Mouse (Mus musculus): Measurements from ENCODE around the gene Cfap36.

- TF ChIP-seq CTCF (IDR thresholded peaks at IDR 0.05; ENCODE audit: low read depth, low read length) (no peak), POLR2AphosphoS5 (IDR thresholded peaks at IDR 0.05; ENCODE audit: insufficient replicate concordance, low read depth, low read length) (no peak), TAL1 (conservative IDR thresholded peaks at IDR 0.05; ENCODE audit: low read depth, low read length) (no peak)
Observed at GRCm38 (mm10) chr11:29233569-29233968, 13.6 kb downstream of the Cfap36 start.

All from G1E (cell line).